Mouse (Mus musculus) frontal cortex, adult (tissue): ENCODE data around the gene Mast1.

Experiments used
- ATAC-seq: cut with Nextera tagmentation; 2 replicates; pipeline ENCODE4 v1.9.2; 2017; ENCODE audit warnings: mild to moderate bottlenecking, moderate library complexity, mixed read lengths; ENCODE audit not compliant: low TSS enrichment

The Mast1 gene

GRCm38 (mm10) chr8:84873016-84873415 lies 64.1 kb downstream of the Mast1 start:
- no peak for ATAC-seq

- ATAC-seq, result no peak
These were observed 64.7 kb downstream of the Mast1 start for GRCm38 (mm10) chr8:84872309-84872965.

- ATAC-seq, result 0 out of 2 replicates have a peak, but pooled peaks have one; percentile 22
These were observed 65.5 kb downstream of the Mast1 start, which contains the start of gene Syce2 for GRCm38 (mm10) chr8:84871376-84872308. Gene Syce2, plus strand, starts transcription at chr8:84872111.
